Mouse (Mus musculus) embryonic facial prominence, embryonic 15.5 days (tissue): ENCODE results near the gene Pou3f4. TPM values are rescaled to one million over a fixed set of nuclear protein-coding genes. Genes with fewer than 3 reads are reported as not detected.
A peak's percentile ranks its signal among the peaks of the same experiment; 100 is the strongest.
"Not testable (repeated sequence)": the region's sequence is repeated elsewhere in the genome, so short reads cannot be mapped to it uniquely, and the experiment has no call there.

Experiments
- ATAC-seq: fragments of 200-750 bp; cut with Nextera tagmentation; 2 replicates; pipeline ENCODE4 v1.8.0; 2017; ENCODE audit warnings: low read depth, moderate TSS enrichment; ENCODE audit not compliant: insufficient number of reproducible peaks, low FRiP score, low TSS enrichment
- H3K27ac ChIP-seq: fragments of 300-500 bp; sonication (generic); replicated peaks from 2 replicates; pipeline ENCODE4 v1.5.1; 2015; ENCODE audit warnings: mild to moderate bottlenecking, inconsistent platforms
- H3K27me3 ChIP-seq: fragments of 300-500 bp; sonication (generic); 2 replicates; pipeline ENCODE4 v1.6.1; 2015; ENCODE audit warnings: inconsistent platforms
- H3K36me3 ChIP-seq: fragments of 300-500 bp; sonication (generic); 2 replicates; pipeline ENCODE4 v1.6.1; 2015; ENCODE audit warnings: mild to moderate bottlenecking, inconsistent platforms
- H3K4me1 ChIP-seq: fragments of 300-500 bp; sonication (generic); 2 replicates; pipeline ENCODE4 v1.6.1; 2015; ENCODE audit warnings: inconsistent platforms
- H3K4me2 ChIP-seq: fragments of 300-500 bp; sonication (generic); replicated peaks from 2 replicates; pipeline ENCODE4 v1.6.1; 2015; ENCODE audit warnings: mild to moderate bottlenecking, inconsistent platforms
- H3K4me3 ChIP-seq: fragments of 300-500 bp; sonication (generic); replicated peaks from 2 replicates; pipeline ENCODE4 v1.5.1; 2015; ENCODE audit warnings: mild to moderate bottlenecking, inconsistent platforms
- H3K9ac ChIP-seq: fragments of 300-500 bp; sonication (generic); 2 replicates; pipeline ENCODE4 v1.6.1; 2015; ENCODE audit warnings: inconsistent platforms
- H3K9me3 ChIP-seq: fragments of 300-500 bp; sonication (generic); replicated peaks from 2 replicates; pipeline ENCODE4 v1.6.1; 2016; ENCODE audit warnings: inconsistent platforms
- WGBS: fragments of 180-500 bp; shearing (Covaris S2); methylation state at CpG from one replicate; pipeline ENCODE4 v1.1.7; 2015; 5-methylcytosine and 5-hydroxymethylcytosine counted together
- polyA plus RNA-seq: library from polyadenylated mRNA; unstranded; fragments of >200 nt; fragmentation: Nextera tagmentation; extraction: Ambion mirVana; gene quantifications from 2 replicates; pipeline ENCODE4 v1.2.1, GENCODE M21; 2015

Pou3f4 gene
- 8.5 and 11.7 TPM in 2 replicates for polyA plus RNA-seq

- 14% methylated on average over 20 of the region's 20 CpGs for WGBS
- H3K4me1 ChIP-seq, result no peaks in the 10 kb centered on the region
- peak; percentile 88 for ATAC-seq
- H3K4me3 ChIP-seq, result peak within 1 kb of the TSS; percentile 47
- peak within 1 kb of the TSS; percentile 48 for H3K27ac ChIP-seq
- H3K4me2 ChIP-seq, result peak within 1 kb of the TSS; percentile 64
- H3K9ac ChIP-seq, result no peak within 1 kb of the TSS
- H3K27me3 ChIP-seq, result peaks cover 24% of the 10 kb centered on the region
- no peaks in the 10 kb centered on the region for H3K9me3 ChIP-seq
- H3K36me3 ChIP-seq, result no peaks in the 10 kb centered on the region
Measured at GRCm38 (mm10) chrX:110814151-110814571, at the start of gene Pou3f4. Pou3f4 (plus strand) TSS chrX:110814280.

GRCm38 (mm10) chrX:110765939-110766338, 48.1 kb upstream of the Pou3f4 start:
- WGBS, result 65% methylated on average over 1 of the region's 1 CpGs
- no peak for ATAC-seq
- Histone ChIP-seq H3K36me3 (no peaks in the 10 kb centered on the region), H3K4me1 (no peaks in the 10 kb centered on the region), H3K9me3 (no peaks in the 10 kb centered on the region), H3K4me3 (no peak overlapping the region), H3K27me3 (no peaks in the 10 kb centered on the region), H3K4me2 (no peak overlapping the region), H3K9ac (no peak overlapping the region), H3K27ac (no peak overlapping the region)

GRCm38 (mm10) chrX:110774807-110775206, 39.3 kb upstream of the Pou3f4 start:
- not testable (repeated sequence) for H3K4me3 ChIP-seq, H3K9ac ChIP-seq, H3K9me3 ChIP-seq, H3K27ac ChIP-seq, ATAC-seq, H3K36me3 ChIP-seq, H3K4me1 ChIP-seq, H3K27me3 ChIP-seq, H3K4me2 ChIP-seq

- ATAC-seq, result no peak
- no peaks in the 10 kb centered on the region for H3K36me3 ChIP-seq
- H3K27me3 ChIP-seq, result no peaks in the 10 kb centered on the region
- no peak overlapping the region for H3K9ac ChIP-seq
- no peak overlapping the region for H3K4me2 ChIP-seq
- H3K4me3 ChIP-seq, result no peak overlapping the region
- no peaks in the 10 kb centered on the region for H3K9me3 ChIP-seq
- no peak overlapping the region for H3K27ac ChIP-seq
- H3K4me1 ChIP-seq, result no peaks in the 10 kb centered on the region
- 43% methylated on average over 2 of the region's 2 CpGs for WGBS
Measured at GRCm38 (mm10) chrX:110802502-110802901, 11.6 kb upstream of the Pou3f4 start.

GRCm38 (mm10) chrX:110810001-110810578, 4.0 kb upstream of the Pou3f4 start:
- no peak overlapping the region for H3K9ac ChIP-seq
- H3K36me3 ChIP-seq, result no peaks in the 10 kb centered on the region
- peaks cover 8% of the 10 kb centered on the region for H3K27me3 ChIP-seq
- H3K4me1 ChIP-seq, result no peaks in the 10 kb centered on the region
- H3K9me3 ChIP-seq, result no peaks in the 10 kb centered on the region
- WGBS, result 37% methylated on average over 4 of the region's 4 CpGs
- no peak overlapping the region for H3K4me2 ChIP-seq
- no peak overlapping the region for H3K27ac ChIP-seq
- H3K4me3 ChIP-seq, result no peak overlapping the region
- ATAC-seq, result no peak

- 55% methylated on average over 5 of the region's 5 CpGs for WGBS
Measured at GRCm38 (mm10) chrX:110810753-110811506, 3.1 kb upstream of the Pou3f4 start.

GRCm38 (mm10) chrX:110812071-110812470, 2.0 kb upstream of the Pou3f4 start:
- WGBS, result 29% methylated on average over 5 of the region's 5 CpGs
- H3K4me1 ChIP-seq, result no peaks in the 10 kb centered on the region
- H3K4me2 ChIP-seq, result no peak overlapping the region
- no peak overlapping the region for H3K9ac ChIP-seq
- no peaks in the 10 kb centered on the region for H3K36me3 ChIP-seq
- H3K9me3 ChIP-seq, result no peaks in the 10 kb centered on the region
- no peak overlapping the region for H3K27ac ChIP-seq
- no peak for ATAC-seq
- peaks cover 16% of the 10 kb centered on the region for H3K27me3 ChIP-seq
- H3K4me3 ChIP-seq, result no peak overlapping the region

More at GRCm38 (mm10) chrX:110810753-110811506, 3.1 kb upstream of the Pou3f4 start:
- H3K27ac ChIP-seq, result no peak overlapping the region
- no peak overlapping the region for H3K4me2 ChIP-seq
- no peaks in the 10 kb centered on the region for H3K4me1 ChIP-seq
- peaks cover 8% of the 10 kb centered on the region for H3K27me3 ChIP-seq
- no peak overlapping the region for H3K4me3 ChIP-seq
- H3K36me3 ChIP-seq, result no peaks in the 10 kb centered on the region
- no peaks in the 10 kb centered on the region for H3K9me3 ChIP-seq
- H3K9ac ChIP-seq, result no peak overlapping the region
- ATAC-seq, result no peak

GRCm38 (mm10) chrX:110813401-110813800, 679 bp upstream of the Pou3f4 start:
- H3K4me1 ChIP-seq, result no peaks in the 10 kb centered on the region
- no peak overlapping the region for H3K9ac ChIP-seq
- no peaks in the 10 kb centered on the region for H3K36me3 ChIP-seq
- no peaks in the 10 kb centered on the region for H3K9me3 ChIP-seq
- H3K4me3 ChIP-seq, result no peak overlapping the region
- peaks cover 24% of the 10 kb centered on the region for H3K27me3 ChIP-seq
- no peak overlapping the region for H3K27ac ChIP-seq
- H3K4me2 ChIP-seq, result no peak overlapping the region
- 25% methylated on average over 5 of the region's 5 CpGs for WGBS
- ATAC-seq, result no peak

GRCm38 (mm10) chrX:110814592-110815548, 790 bp downstream of the Pou3f4 start:
- 15% methylated on average over 52 of the region's 52 CpGs for WGBS
- Histone ChIP-seq H3K27ac (peak overlapping the region; percentile 48), H3K4me1 (no peaks in the 10 kb centered on the region), H3K4me2 (peak overlapping the region; percentile 64), H3K9ac (no peak overlapping the region), H3K27me3 (peaks cover 24% of the 10 kb centered on the region), H3K9me3 (no peaks in the 10 kb centered on the region), H3K4me3 (peak overlapping the region; percentile 47), H3K36me3 (no peaks in the 10 kb centered on the region)
- ATAC-seq, result no peak

- 16% methylated on average over 18 of the region's 18 CpGs for WGBS
- ATAC-seq, result no peak
- Histone ChIP-seq H3K4me1 (no peaks in the 10 kb centered on the region), H3K27ac (no peak overlapping the region), H3K27me3 (peaks cover 24% of the 10 kb centered on the region), H3K4me2 (peak overlapping the region; percentile 64), H3K9ac (no peak overlapping the region), H3K9me3 (no peaks in the 10 kb centered on the region), H3K4me3 (peak overlapping the region; percentile 47), H3K36me3 (no peaks in the 10 kb centered on the region)
Measured at GRCm38 (mm10) chrX:110815549-110815930, 1.5 kb downstream of the Pou3f4 start.

GRCm38 (mm10) chrX:110816609-110817008, 2.5 kb downstream of the Pou3f4 start:
- H3K27me3 ChIP-seq, result peaks cover 24% of the 10 kb centered on the region
- H3K27ac ChIP-seq, result no peak overlapping the region
- no peaks in the 10 kb centered on the region for H3K4me1 ChIP-seq
- H3K4me2 ChIP-seq, result peak overlapping the region; percentile 40
- H3K9ac ChIP-seq, result no peak overlapping the region
- ATAC-seq, result no peak
- no peaks in the 10 kb centered on the region for H3K9me3 ChIP-seq
- H3K36me3 ChIP-seq, result no peaks in the 10 kb centered on the region
- 16% methylated on average over 16 of the region's 16 CpGs for WGBS
- peak overlapping the region; percentile 47 for H3K4me3 ChIP-seq
